In genomic region chr15:28322533-28322932, GRCm38 (mm10) we compare ENCODE assay signal across 18 mouse cellular contexts.
"Had no signal": no experiment of that assay in that cellular context is flagged by ENCODE, and none has a peak within 500 bp of the region (broad histone marks: within the 10 kb centered on the region; RNA-seq: fewer than 3 reads in every experiment).

No protein-coding gene starts in this region.

- H3K9ac ChIP-seq: lung, embryonic 14.5 days; midbrain, embryonic 12.5 days; midbrain, embryonic 15.5 days; neural tube, embryonic 13.5 days; neural tube, embryonic 15.5 days had no signal

- H3K4me2 ChIP-seq: lung, embryonic 14.5 days; midbrain, embryonic 12.5 days; midbrain, embryonic 15.5 days; neural tube, embryonic 13.5 days; neural tube, embryonic 15.5 days had no signal

- H3K27me3 ChIP-seq: midbrain, embryonic 15.5 days; neural tube, embryonic 13.5 days; neural tube, embryonic 15.5 days had no signal

- ATAC-seq: midbrain, embryonic 15.5 days had no signal

- H3K4me3 ChIP-seq: midbrain, embryonic 10.5 days; midbrain, embryonic 12.5 days; midbrain, embryonic 15.5 days; myocyte; neural tube, embryonic 13.5 days; neural tube, embryonic 15.5 days had no signal

- H3K27ac ChIP-seq: midbrain, embryonic 10.5 days; midbrain, embryonic 12.5 days; midbrain, embryonic 15.5 days; neural tube, embryonic 13.5 days; neural tube, embryonic 15.5 days had no signal

- H3K4me1 ChIP-seq: midbrain, embryonic 10.5 days; midbrain, embryonic 12.5 days; neural tube, embryonic 13.5 days; neural tube, embryonic 15.5 days had no signal

- H3K36me3 ChIP-seq: midbrain, embryonic 10.5 days; midbrain, embryonic 12.5 days; midbrain, embryonic 15.5 days; neural tube, embryonic 13.5 days; neural tube, embryonic 15.5 days had no signal

- H3K9me3 ChIP-seq: midbrain, embryonic 10.5 days; midbrain, embryonic 12.5 days; midbrain, embryonic 15.5 days; neural tube, embryonic 13.5 days; neural tube, embryonic 15.5 days had no signal

- DNase-seq: lung, adult 18-20 months; lung, embryonic 14.5 days; lung, postnatal 10 days; lung, postnatal 4 days; retina, postnatal 1 day; right cerebral cortex, adult 18-20 months; right cerebral cortex, postnatal 25 days; right cerebral cortex, postnatal 4 days; spleen, adult 18-20 months; thymus, adult 18-20 months; thymus, postnatal 14 days; thymus, postnatal 36 days had no signal
